Mouse (Mus musculus) liver, embryonic 14.5 days (tissue): ENCODE results near the gene Atp6v0a4. TPM values are rescaled to one million over a fixed set of nuclear protein-coding genes. Genes with fewer than 3 reads are reported as not detected.

Experiments
- ATAC-seq: fragments of 200-750 bp; cut with Nextera tagmentation; 2 replicates; pipeline ENCODE4 v1.8.0; 2017; ENCODE audit warnings: moderate number of reproducible peaks, mild to moderate bottlenecking, moderate library complexity; ENCODE audit not compliant: insufficient read depth
- DNase-seq, 3 experiments: peaks; one replicate each; pipeline ENCODE4 v3.0.0-alpha.2; 2012 to 2013; ENCODE audit warnings: low read depth in 3 of 3, low spot score in 3 of 3
- H3K27ac ChIP-seq: fragments of 300-500 bp; sonication (generic); 2 replicates; pipeline ENCODE4 v1.5.1; 2014; ENCODE audit warnings: moderate library complexity, mild to moderate bottlenecking, control low read depth, inconsistent platforms
- H3K27me3 ChIP-seq: fragments of 300-500 bp; sonication (generic); 2 replicates; pipeline ENCODE4 v1.6.1; 2014; ENCODE audit warnings: mild to moderate bottlenecking, low read length, moderate library complexity; ENCODE audit not compliant: control insufficient read depth, insufficient read depth
- H3K36me3 ChIP-seq: fragments of 300-500 bp; sonication (generic); replicated peaks from 2 replicates; pipeline ENCODE4 v1.6.1; 2014; ENCODE audit warnings: low read depth; ENCODE audit not compliant: control insufficient read depth, insufficient read depth
- H3K4me1 ChIP-seq, 2 experiments: fragments of 200-500 bp in 1 of 2; fragments of 300-500 bp in 1 of 2; sonication (generic) in 1 of 2; replicated peaks; 2 replicates each; pipeline ENCODE4 v1.6.1; 2012 to 2014; ENCODE audit warnings: antibody characterized with exemption in 1 of 2, inconsistent platforms in 1 of 2, low read length in 1 of 2; ENCODE audit not compliant: control insufficient read depth in 2 of 2, insufficient read depth in 2 of 2
- H3K4me2 ChIP-seq: fragments of 300-500 bp; sonication (generic); 2 replicates; pipeline ENCODE4 v1.6.1; 2014; ENCODE audit warnings: low read depth, mild to moderate bottlenecking, control low read depth, moderate library complexity
- H3K4me3 ChIP-seq, 2 experiments: fragments of 200-500 bp in 1 of 2; fragments of 300-500 bp in 1 of 2; sonication (generic) in 1 of 2; 2 replicates each; pipeline ENCODE4 v1.5.1; 2012 to 2014; ENCODE audit warnings: low read depth in 2 of 2, low read length in 2 of 2, mild to moderate bottlenecking in 2 of 2, control low read depth in 1 of 2, inconsistent platforms in 1 of 2, moderate library complexity in 1 of 2; ENCODE audit not compliant: insufficient read depth in 1 of 2
- H3K9ac ChIP-seq: fragments of 300-500 bp; sonication (generic); replicated peaks from 2 replicates; pipeline ENCODE4 v1.6.1; 2014; ENCODE audit warnings: mild to moderate bottlenecking, control low read depth, moderate library complexity
- H3K9me3 ChIP-seq: fragments of 300-500 bp; sonication (generic); 2 replicates; pipeline ENCODE4 v1.6.1; 2016; ENCODE audit warnings: low read length, mixed read lengths; ENCODE audit not compliant: control insufficient read depth
- CTCF ChIP-seq: IDR thresholded peaks from 2 replicates; pipeline ENCODE4 v1.5.1; 2016; ENCODE audit warnings: antibody characterized with exemption, low read depth, control low read depth
- EP300 ChIP-seq: IDR thresholded peaks from 2 replicates; pipeline ENCODE4 v1.6.1; 2016; ENCODE audit warnings: antibody characterized with exemption, low read depth
- WGBS: fragments of 180-500 bp; shearing (Covaris S2); extraction: QIAGEN DNeasy Blood & Tissue Kit; methylation state at CpG from one replicate; pipeline ENCODE4 v1.1.7; 2014; ENCODE audit not compliant: insufficient replicate concordance; 5-methylcytosine and 5-hydroxymethylcytosine counted together
- polyA plus RNA-seq, 2 experiments: library from polyadenylated mRNA; depleted of rRNA in 1 of 2; stranded (reverse) in 1 of 2; unstranded in 1 of 2; fragments of >200 nt; fragmentation: Nextera tagmentation in 1 of 2; extraction: Ambion mirVana in 1 of 2; gene quantifications; 2 replicates each; pipeline versions ENCODE4 v1.2.1 to v1.2.3; 2012 to 2014

Gene Atp6v0a4
- polyA plus RNA-seq, 2 experiments: 0.13 to 0.35 TPM

- Histone ChIP-seq H3K4me1 (no peaks in the 10 kb centered on the region), H3K36me3 (no peaks in the 10 kb centered on the region), H3K9me3 (no peaks in the 10 kb centered on the region), H3K4me3 (no peak overlapping the region), H3K9ac (no peak overlapping the region), H3K4me2 (no peak overlapping the region), H3K27me3 (no peaks in the 10 kb centered on the region), H3K27ac (no peak overlapping the region)
- ATAC-seq (no peak), DNase-seq (peak; percentile 29 to 51 (median 39))
- 12% methylated on average over 3 of the region's 3 CpGs for WGBS
- TF ChIP-seq CTCF (peak; percentile 79), EP300 (no peak)
Observed at GRCm38 (mm10) chr6:38160102-38160501, 35.7 kb upstream of the Atp6v0a4 start.

DNA sequence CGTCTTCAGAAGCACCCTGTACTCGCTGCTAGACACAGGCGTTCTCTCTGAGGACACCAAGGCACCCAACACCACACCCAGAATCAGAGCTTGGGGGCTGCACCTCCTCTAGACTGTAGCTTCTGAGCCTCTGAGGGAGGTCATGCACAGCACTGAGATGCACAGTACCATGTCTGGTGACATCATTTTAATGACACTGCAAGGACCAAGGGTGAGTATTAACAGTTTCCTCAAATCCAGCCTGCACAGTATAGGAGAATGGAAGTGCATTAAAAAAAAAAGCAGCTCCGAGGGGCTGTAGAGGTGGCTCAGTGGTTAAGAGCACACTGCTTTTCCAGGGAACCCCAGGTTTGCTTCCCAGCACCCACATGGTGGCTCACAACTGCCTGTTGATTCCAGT is 35.2 kb upstream of the Atp6v0a4 start:
- H3K9ac ChIP-seq: no peak overlapping the region
- 68% methylated on average over 4 of the region's 4 CpGs for WGBS
- no peak overlapping the region for H3K4me2 ChIP-seq
- H3K36me3 ChIP-seq: no peaks in the 10 kb centered on the region
- H3K27me3 ChIP-seq: no peaks in the 10 kb centered on the region
- no peak overlapping the region for H3K27ac ChIP-seq
- DNase-seq: no peak
- no peaks in the 10 kb centered on the region for H3K9me3 ChIP-seq
- no peak overlapping the region for H3K4me3 ChIP-seq
- no peaks in the 10 kb centered on the region for H3K4me1 ChIP-seq
- ATAC-seq: no peak
- no peak for TF ChIP-seq CTCF
- TF ChIP-seq EP300: no peak

DNA sequence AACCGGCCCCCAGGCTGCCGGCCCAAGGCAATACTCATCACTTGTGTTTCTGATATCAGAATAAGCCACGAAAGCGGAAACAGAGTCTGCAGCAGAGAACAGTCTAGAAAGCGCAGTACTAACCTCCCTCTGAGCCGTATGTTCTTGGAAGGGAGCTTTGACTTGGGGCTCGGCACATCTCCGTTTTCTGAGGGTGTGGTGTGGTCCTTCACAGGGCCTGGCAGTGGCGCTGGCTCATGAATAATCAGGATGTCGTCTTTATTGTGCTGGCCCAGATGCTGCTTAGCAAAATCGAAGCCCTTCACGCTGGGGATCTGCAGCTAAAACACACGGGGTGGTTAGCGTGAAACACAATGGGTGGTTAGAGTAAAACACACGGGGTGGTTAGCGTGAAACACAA is 33.5 kb upstream of the Atp6v0a4 start:
- Histone ChIP-seq H3K4me3 (no peak overlapping the region), H3K27me3 (no peaks in the 10 kb centered on the region), H3K4me1 (no peaks in the 10 kb centered on the region), H3K9ac (no peak overlapping the region), H3K4me2 (no peak overlapping the region), H3K9me3 (no peaks in the 10 kb centered on the region), H3K36me3 (no peaks in the 10 kb centered on the region), H3K27ac (no peak overlapping the region)
- no peak for DNase-seq
- no peak for ATAC-seq
- WGBS: 73% methylated on average over 16 of the region's 16 CpGs
- TF ChIP-seq CTCF (no peak), EP300 (no peak)

- DNase-seq: no peak
- peaks cover 0 to 7% of the 10 kb centered on the region in 2 experiments; a peak in 1 of 4 replicates for H3K4me1 ChIP-seq
- 66% methylated on average over 5 of the region's 5 CpGs for WGBS
- no peaks in the 10 kb centered on the region for H3K27me3 ChIP-seq
- H3K4me2 ChIP-seq: no peak overlapping the region
- no peak overlapping the region for H3K9ac ChIP-seq
- H3K9me3 ChIP-seq: no peaks in the 10 kb centered on the region
- no peak for ATAC-seq
- H3K4me3 ChIP-seq: no peak overlapping the region
- TF ChIP-seq EP300 (no peak), CTCF (no peak; the same call in 1 of the 2 replicates)
- no peak overlapping the region for H3K27ac ChIP-seq
- H3K36me3 ChIP-seq: no peaks in the 10 kb centered on the region
Observed at GRCm38 (mm10) chr6:38156204-38156603, 31.8 kb upstream of the Atp6v0a4 start.

DNA sequence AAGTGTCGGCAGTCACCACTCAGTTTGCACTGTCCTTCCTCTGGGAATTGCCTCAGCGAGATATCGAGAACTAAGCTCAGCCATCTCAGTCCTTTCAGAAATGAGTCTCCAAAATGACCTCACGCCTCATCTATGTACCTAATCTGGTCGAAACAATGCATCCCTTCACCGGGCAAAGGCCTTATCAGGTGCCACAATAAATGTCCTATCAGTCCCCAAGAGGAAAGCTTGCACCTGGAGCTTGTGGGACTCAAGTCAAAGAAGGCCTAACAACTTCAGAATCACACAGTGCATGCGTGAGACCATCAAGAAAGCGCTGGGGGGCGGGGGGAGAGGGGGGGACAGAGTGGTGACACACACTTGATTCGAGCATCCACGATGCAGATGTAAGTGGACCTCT is 27.9 kb upstream of the Atp6v0a4 start:
- Histone ChIP-seq H3K4me3 (no peak overlapping the region), H3K9me3 (no peaks in the 10 kb centered on the region), H3K4me1 (peaks cover 0 to 7% of the 10 kb centered on the region in 2 experiments; a peak in 1 of 4 replicates), H3K36me3 (no peaks in the 10 kb centered on the region), H3K4me2 (no peak overlapping the region), H3K9ac (no peak overlapping the region), H3K27ac (no peak overlapping the region), H3K27me3 (no peaks in the 10 kb centered on the region)
- TF ChIP-seq CTCF (no peak), EP300 (no peak)
- no peak for ATAC-seq
- no peak for DNase-seq
- WGBS: 30% methylated on average over 11 of the region's 11 CpGs
